Mouse (Mus musculus) heart, postnatal 0 days (tissue): ENCODE results near the gene Trip11.

Experiments used
- CTCF ChIP-seq: IDR thresholded peaks from 2 replicates; pipeline ENCODE4 v1.5.1; 2016; ENCODE audit warnings: antibody characterized with exemption, control low read depth, low read depth
- EP300 ChIP-seq: IDR thresholded peaks from 2 replicates; pipeline ENCODE4 v1.6.1; 2016; ENCODE audit warnings: antibody characterized with exemption, low read depth

DNA sequence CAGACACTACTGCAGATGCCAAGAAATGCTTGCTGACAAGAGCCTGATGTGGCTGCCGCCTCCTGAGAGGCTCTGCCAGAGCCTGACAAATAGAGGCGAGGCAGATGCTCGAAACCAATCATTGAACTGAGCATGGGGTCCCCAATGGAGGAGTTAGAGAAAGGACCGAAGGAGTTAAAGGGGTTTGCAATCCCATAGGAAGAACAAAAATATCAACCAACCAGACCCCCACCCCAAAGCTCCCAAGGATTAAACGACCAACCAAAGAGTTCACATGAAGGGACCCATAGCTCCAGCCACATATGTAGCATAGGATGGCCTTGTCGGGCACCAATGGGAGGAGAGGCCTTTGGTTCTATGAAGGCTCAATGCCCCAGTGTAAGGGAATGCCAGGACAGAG, 2.7 kb downstream of the Trip11 start:
- no peak for TF ChIP-seq CTCF
- TF ChIP-seq EP300, result no peak
